Mouse (Mus musculus): Measurements from ENCODE around the gene Cmah. TPM values are rescaled to one million over a fixed set of nuclear protein-coding genes. Genes with fewer than 3 reads are reported as not detected.

Cmah gene
- polyA plus RNA-seq, 1 experiment from 2014 or later = 0.86 TPM

GRCm38 (mm10) chr13:24321313-24321712 lies 5.9 kb upstream of the Cmah start:
- no peak overlapping the region for H3K4me3 ChIP-seq (replicated peaks)
- no peak for ATAC-seq (replicated peaks; ENCODE audit: low FRiP score)

DNA sequence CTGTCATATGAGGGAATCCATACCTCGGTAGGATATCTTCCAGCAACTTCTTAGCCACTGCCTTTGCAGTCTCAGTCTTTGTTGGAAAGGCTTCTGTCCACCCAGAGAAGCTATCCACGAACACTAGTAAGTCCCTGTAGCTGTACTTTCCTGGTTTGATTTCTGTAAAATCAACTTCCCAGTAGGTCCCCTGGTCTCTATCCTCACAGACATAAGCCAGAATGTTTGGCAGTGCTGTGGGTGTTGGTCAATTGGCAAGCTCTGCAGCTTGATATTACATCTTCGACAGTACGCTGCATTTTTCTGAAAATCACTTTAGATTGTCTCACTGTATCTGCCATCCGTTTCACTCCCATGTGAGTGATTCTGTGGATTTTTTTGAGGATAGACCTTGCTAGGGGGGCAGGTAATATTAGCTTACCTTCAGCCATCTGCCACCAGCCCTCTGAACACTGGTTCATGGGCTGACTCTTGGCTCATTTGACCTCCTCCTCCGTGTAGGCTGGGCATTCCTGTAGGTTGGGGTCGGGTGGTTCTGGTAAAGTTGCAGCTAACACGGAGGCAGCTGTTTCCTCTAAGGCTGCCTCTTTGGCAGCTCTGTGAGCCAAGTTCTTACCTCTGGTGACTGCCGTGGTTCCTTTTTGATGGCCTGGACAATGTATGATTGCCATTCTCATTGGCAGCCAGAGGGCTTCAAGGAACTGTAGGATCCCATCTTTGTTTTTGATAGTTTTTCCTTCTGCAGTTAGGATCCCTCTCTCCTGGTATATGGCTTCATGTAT lies 1.0 kb downstream of the Cmah start:
- Histone ChIP-seq H3K9me3 (replicated peaks) (no peaks in the 10 kb centered on the region), H3K27ac (no peak overlapping the region), H3K4me2 (no peak overlapping the region), H3K27me3 (no peaks in the 10 kb centered on the region), H3K4me3 (replicated peaks) (no peak overlapping the region), H3K36me3 (no peaks in the 10 kb centered on the region), H3K9ac (no peak overlapping the region), H3K4me1 (peaks cover 12% of the 10 kb centered on the region)
- ATAC-seq (replicated peaks; ENCODE audit: low FRiP score) = no peak
- WGBS = 80% methylated on average over 9 of the region's 9 CpGs

More at GRCm38 (mm10) chr13:24321313-24321712, 5.9 kb upstream of the Cmah start:
- 70% methylated on average over 6 of the region's 6 CpGs for WGBS
- no peaks in the 10 kb centered on the region for H3K36me3 ChIP-seq
- H3K27ac ChIP-seq = no peak overlapping the region
- no peak overlapping the region for H3K4me2 ChIP-seq
- no peak overlapping the region for H3K9ac ChIP-seq
- H3K4me1 ChIP-seq = no peaks in the 10 kb centered on the region
- H3K9me3 ChIP-seq (replicated peaks) = no peaks in the 10 kb centered on the region
- no peaks in the 10 kb centered on the region for H3K27me3 ChIP-seq

- ATAC-seq (replicated peaks; ENCODE audit: low FRiP score) = no peak
- H3K36me3 ChIP-seq = no peaks in the 10 kb centered on the region
- peaks cover 12% of the 10 kb centered on the region for H3K4me1 ChIP-seq
- no peak overlapping the region for H3K4me3 ChIP-seq (replicated peaks)
- no peak overlapping the region for H3K4me2 ChIP-seq
- H3K27me3 ChIP-seq = no peaks in the 10 kb centered on the region
- 82% methylated on average over 4 of the region's 4 CpGs for WGBS
- H3K9me3 ChIP-seq (replicated peaks) = no peaks in the 10 kb centered on the region
- H3K27ac ChIP-seq = no peak overlapping the region
- H3K9ac ChIP-seq = no peak overlapping the region
Measured at GRCm38 (mm10) chr13:24330128-24330527, 2.9 kb downstream of the Cmah start.

DNA sequence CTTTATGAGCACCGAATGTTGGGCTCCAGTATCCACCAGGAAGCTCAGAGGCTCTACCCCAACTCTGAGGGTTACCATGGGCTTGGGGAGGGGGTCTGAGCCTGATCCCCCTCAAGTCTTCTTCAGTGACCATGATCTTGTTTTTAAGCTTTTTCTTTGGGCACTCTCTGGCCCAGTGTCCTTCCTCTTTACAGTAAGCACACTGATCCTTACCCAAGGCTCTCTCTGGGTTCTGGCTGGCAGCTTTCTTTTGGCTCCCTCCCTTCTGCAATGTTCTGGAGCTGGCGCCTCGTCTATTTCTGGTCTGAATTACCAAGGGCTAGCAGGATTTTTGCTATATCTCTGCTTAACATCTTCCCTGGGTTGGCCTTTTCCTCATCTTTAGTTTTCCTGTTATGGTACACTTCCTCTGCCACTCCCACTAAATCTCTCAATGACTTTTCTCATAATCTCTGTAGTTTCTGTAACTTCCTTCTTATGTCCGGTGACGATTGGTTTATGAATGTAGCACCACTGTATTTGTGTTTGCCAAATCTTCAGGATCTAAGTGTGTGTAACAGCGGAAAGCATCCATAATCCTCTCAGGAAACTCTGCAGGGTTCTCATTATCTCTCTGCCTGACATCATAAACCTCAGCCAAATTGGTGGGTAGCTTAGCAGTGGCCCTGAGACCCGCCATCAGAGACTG lies 3.8 kb downstream of the Cmah start:
- Histone ChIP-seq H3K36me3 (no peaks in the 10 kb centered on the region), H3K4me2 (no peak overlapping the region), H3K9ac (no peak overlapping the region), H3K4me1 (peaks cover 12% of the 10 kb centered on the region), H3K4me3 (replicated peaks) (no peak overlapping the region), H3K9me3 (replicated peaks) (no peaks in the 10 kb centered on the region), H3K27ac (no peak overlapping the region), H3K27me3 (no peaks in the 10 kb centered on the region)
- WGBS = 75% methylated on average over 7 of the region's 7 CpGs
- ATAC-seq (replicated peaks; ENCODE audit: low FRiP score) = no peak

DNA sequence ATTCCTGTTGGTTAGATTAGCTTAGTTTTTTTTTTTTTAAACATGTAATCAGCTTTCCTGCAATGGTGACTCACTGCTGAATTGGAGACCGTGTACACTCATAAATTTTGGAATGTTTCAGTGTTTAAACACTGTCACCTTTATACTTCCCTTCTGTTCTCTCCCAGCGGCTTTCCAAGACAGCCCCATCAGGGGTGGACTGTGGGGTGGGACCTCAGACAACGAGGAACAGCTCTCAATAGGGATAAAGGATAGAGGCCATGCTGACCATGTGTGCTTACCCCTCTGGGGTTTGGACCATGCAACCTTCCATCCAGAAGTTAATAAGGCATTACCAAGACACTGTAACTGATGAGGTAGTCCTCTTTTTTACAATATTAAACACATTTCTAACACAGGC lies 5.3 kb downstream of the Cmah start:
- no peak overlapping the region for H3K27ac ChIP-seq
- H3K4me1 ChIP-seq = peaks cover 12% of the 10 kb centered on the region
- no peak for ATAC-seq (replicated peaks; ENCODE audit: low FRiP score)
- H3K9ac ChIP-seq = no peak overlapping the region
- no peaks in the 10 kb centered on the region for H3K9me3 ChIP-seq (replicated peaks)
- H3K36me3 ChIP-seq = no peaks in the 10 kb centered on the region
- no peak overlapping the region for H3K4me2 ChIP-seq
- no peaks in the 10 kb centered on the region for H3K27me3 ChIP-seq
- no peak overlapping the region for H3K4me3 ChIP-seq (replicated peaks)
- WGBS = 16% methylated on average over 3 of the region's 3 CpGs

- Histone ChIP-seq H3K9me3 (replicated peaks) (no peaks in the 10 kb centered on the region), H3K4me3 (replicated peaks) (no peak overlapping the region)
- WGBS = 77% methylated on average over 4 of the region's 4 CpGs
Measured at GRCm38 (mm10) chr13:24336818-24337217, 9.6 kb downstream of the Cmah start.

DNA sequence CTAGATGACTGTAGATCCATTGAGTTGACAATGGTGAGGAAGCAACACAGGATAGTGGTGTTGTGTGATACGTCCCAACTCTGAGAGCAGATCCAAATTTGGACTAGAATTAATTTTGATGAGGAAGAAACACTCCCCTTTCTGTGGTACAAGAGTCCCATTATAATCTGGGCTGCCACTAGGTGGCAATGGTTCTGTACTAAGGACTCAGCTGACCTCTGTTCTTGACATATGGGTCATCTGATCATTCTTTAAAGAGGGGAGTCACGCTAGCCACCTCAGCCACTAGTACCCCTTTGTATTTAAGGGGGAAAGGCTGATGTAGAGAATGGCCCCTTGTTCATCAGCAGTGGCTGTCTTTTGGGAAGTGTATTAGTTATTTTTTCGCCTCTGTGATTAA lies 10.7 kb downstream of the Cmah start:
- ATAC-seq (replicated peaks; ENCODE audit: low FRiP score) = no peak
- H3K36me3 ChIP-seq = no peaks in the 10 kb centered on the region
- H3K27me3 ChIP-seq = no peaks in the 10 kb centered on the region
- H3K4me1 ChIP-seq = no peaks in the 10 kb centered on the region
- H3K27ac ChIP-seq = no peak overlapping the region
- H3K4me2 ChIP-seq = no peak overlapping the region
- no peak overlapping the region for H3K9ac ChIP-seq
- H3K9me3 ChIP-seq (replicated peaks) = no peaks in the 10 kb centered on the region
- 54% methylated on average over 3 of the region's 3 CpGs for WGBS
- no peak overlapping the region for H3K4me3 ChIP-seq (replicated peaks)

More at GRCm38 (mm10) chr13:24336818-24337217, 9.6 kb downstream of the Cmah start:
- no peaks in the 10 kb centered on the region for H3K36me3 ChIP-seq
- H3K4me2 ChIP-seq = no peak overlapping the region
- H3K27ac ChIP-seq = no peak overlapping the region
- no peak for ATAC-seq (replicated peaks; ENCODE audit: low FRiP score)
- H3K9ac ChIP-seq = no peak overlapping the region
- peaks cover 7% of the 10 kb centered on the region; the same call in 1 of the 2 replicates for H3K4me1 ChIP-seq
- H3K27me3 ChIP-seq = no peaks in the 10 kb centered on the region

GRCm38 (mm10) chr13:24338343-24338861 lies 11.2 kb downstream of the Cmah start:
- ATAC-seq (replicated peaks; ENCODE audit: low FRiP score) = no peak
- Histone ChIP-seq H3K9me3 (replicated peaks) (no peaks in the 10 kb centered on the region), H3K9ac (no peak overlapping the region), H3K4me3 (replicated peaks) (no peak overlapping the region), H3K27ac (no peak overlapping the region), H3K4me2 (no peak overlapping the region), H3K36me3 (no peaks in the 10 kb centered on the region), H3K4me1 (no peaks in the 10 kb centered on the region), H3K27me3 (no peaks in the 10 kb centered on the region)
- WGBS = 48% methylated on average over 4 of the region's 4 CpGs

GRCm38 (mm10) chr13:24339907-24340306 lies 12.7 kb downstream of the Cmah start:
- Histone ChIP-seq H3K9ac (no peak overlapping the region), H3K4me2 (no peak overlapping the region), H3K36me3 (no peaks in the 10 kb centered on the region), H3K4me1 (no peaks in the 10 kb centered on the region), H3K27me3 (no peaks in the 10 kb centered on the region), H3K9me3 (replicated peaks) (no peaks in the 10 kb centered on the region), H3K4me3 (replicated peaks) (no peak overlapping the region), H3K27ac (no peak overlapping the region)
- ATAC-seq (replicated peaks; ENCODE audit: low FRiP score) = no peak

DNA sequence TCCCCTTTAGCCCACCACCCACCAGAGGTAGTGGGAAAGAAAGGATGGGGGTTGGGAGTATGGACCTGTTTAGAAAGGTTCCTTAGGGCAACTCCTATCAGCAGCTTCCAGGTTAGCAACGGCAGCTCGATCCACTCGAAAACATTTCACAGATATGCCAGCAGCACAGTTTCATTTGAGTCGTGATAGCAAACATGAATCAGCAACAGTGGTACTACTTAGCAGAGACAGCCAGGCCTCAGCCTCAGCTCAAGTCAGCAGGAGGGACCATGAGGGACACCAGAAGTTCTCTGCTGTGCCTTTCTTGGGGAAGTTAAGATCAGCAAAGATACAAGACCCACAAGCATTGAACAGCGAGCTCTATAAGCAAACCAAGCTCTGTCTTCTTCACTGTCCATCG lies 13.3 kb downstream of the Cmah start:
- WGBS = 92% methylated on average over 6 of the region's 6 CpGs
- H3K4me3 ChIP-seq (replicated peaks) = no peak overlapping the region
- no peak overlapping the region for H3K27ac ChIP-seq
- no peak for ATAC-seq (replicated peaks; ENCODE audit: low FRiP score)
- H3K4me2 ChIP-seq = no peak overlapping the region
- H3K27me3 ChIP-seq = no peaks in the 10 kb centered on the region
- no peak overlapping the region for H3K9ac ChIP-seq
- no peaks in the 10 kb centered on the region for H3K9me3 ChIP-seq (replicated peaks)
- H3K4me1 ChIP-seq = no peaks in the 10 kb centered on the region
- H3K36me3 ChIP-seq = no peaks in the 10 kb centered on the region

- Histone ChIP-seq H3K9ac (no peak overlapping the region), H3K4me1 (no peaks in the 10 kb centered on the region), H3K4me3 (replicated peaks) (no peak overlapping the region), H3K27ac (no peak overlapping the region), H3K4me2 (no peak overlapping the region), H3K9me3 (replicated peaks) (no peaks in the 10 kb centered on the region), H3K36me3 (no peaks in the 10 kb centered on the region), H3K27me3 (no peaks in the 10 kb centered on the region)
- no peak for ATAC-seq (replicated peaks; ENCODE audit: low FRiP score)
- WGBS = 78% methylated on average over 4 of the region's 4 CpGs
Measured at GRCm38 (mm10) chr13:24342091-24342490, 14.9 kb downstream of the Cmah start.

- 92% methylated on average over 5 of the region's 5 CpGs for WGBS
- Histone ChIP-seq H3K9me3 (replicated peaks) (no peaks in the 10 kb centered on the region), H3K4me2 (no peak overlapping the region), H3K9ac (no peak overlapping the region), H3K27ac (no peak overlapping the region), H3K27me3 (no peaks in the 10 kb centered on the region), H3K36me3 (no peaks in the 10 kb centered on the region), H3K4me1 (no peaks in the 10 kb centered on the region), H3K4me3 (replicated peaks) (no peak overlapping the region)
- ATAC-seq (replicated peaks; ENCODE audit: low FRiP score) = no peak
Measured at GRCm38 (mm10) chr13:24353004-24353403, 25.8 kb downstream of the Cmah start.

Measured in kidney, embryonic 15.5 days (tissue).